Mouse (Mus musculus) urinary bladder, postnatal 4 days (tissue): Measurements from ENCODE around the gene Flt3.

Source experiments
- DNase-seq, 2 experiments: peaks; one replicate each; pipeline ENCODE4 v3.0.0; 2021 to 2022; ENCODE audit warnings: low spot score in 2 of 2

Gene Flt3

GRCm38 (mm10) chr5:147354161-147354780 is 46.0 kb downstream of the Flt3 start:
- peak in 1 of 2 experiments; percentile 40 for DNase-seq

GRCm38 (mm10) chr5:147351931-147352330 is 48.4 kb downstream of the Flt3 start:
- DNase-seq = peak in 1 of 2 experiments; percentile 44

- no peak for DNase-seq
These were observed 54.3 kb downstream of the Flt3 start for GRCm38 (mm10) chr5:147345981-147346380.

- DNase-seq = peak in 1 of 2 experiments; percentile 47
These were observed 56.4 kb downstream of the Flt3 start for GRCm38 (mm10) chr5:147343904-147344303.

- DNase-seq = no peak
These were observed 57.4 kb downstream of the Flt3 start for GRCm38 (mm10) chr5:147342901-147343300.

GRCm38 (mm10) chr5:147340741-147341414 is 59.4 kb downstream of the Flt3 start:
- DNase-seq = peak in 1 of 2 experiments; percentile 51

- DNase-seq = no peak
These were observed 60.7 kb downstream of the Flt3 start for GRCm38 (mm10) chr5:147339560-147339959.

GRCm38 (mm10) chr5:147338967-147339366 is 61.3 kb downstream of the Flt3 start:
- no peak for DNase-seq

- no peak for DNase-seq
These were observed 67.6 kb downstream of the Flt3 start for GRCm38 (mm10) chr5:147332711-147333110.

GRCm38 (mm10) chr5:147331547-147331946 is 68.7 kb downstream of the Flt3 start:
- DNase-seq = no peak

GRCm38 (mm10) chr5:147329946-147330345 is 70.3 kb downstream of the Flt3 start:
- no peak for DNase-seq

- DNase-seq = no peak
These were observed 72.7 kb downstream of the Flt3 start for GRCm38 (mm10) chr5:147327636-147328035.

- no peak for DNase-seq
These were observed 74.4 kb downstream of the Flt3 start for GRCm38 (mm10) chr5:147325931-147326330.

GRCm38 (mm10) chr5:147323237-147323917 is 76.9 kb downstream of the Flt3 start:
- DNase-seq = peak in 1 of 2 experiments; percentile 76

- DNase-seq = no peak
These were observed 78.1 kb downstream of the Flt3 start, which contains the start of gene Urad for GRCm38 (mm10) chr5:147322183-147322582. Urad (minus strand) TSS chr5:147322440.

- no peak for DNase-seq
These were observed 80.6 kb downstream of the Flt3 start for GRCm38 (mm10) chr5:147319653-147320052.

- DNase-seq = no peak
These were observed 82.3 kb downstream of the Flt3 start for GRCm38 (mm10) chr5:147317991-147318390.

GRCm38 (mm10) chr5:147317321-147317720 is 83.0 kb downstream of the Flt3 start:
- no peak for DNase-seq

GRCm38 (mm10) chr5:147315432-147316075 is 84.7 kb downstream of the Flt3 start:
- no peak for DNase-seq

GRCm38 (mm10) chr5:147314646-147315431 is 85.5 kb downstream of the Flt3 start:
- DNase-seq = no peak
